Mouse (Mus musculus) myocyte (in vitro differentiated cells): ENCODE measurements around the gene Aplp2. TPM values are rescaled to one million over a fixed set of nuclear protein-coding genes. Genes with fewer than 3 reads are reported as not detected.

Experiments
- H3K27me3 ChIP-seq: one replicate; pipeline ENCODE4 v1.6.1; 2011; ENCODE audit not compliant: control insufficient read depth, insufficient read depth, insufficient read length
- H3K36me3 ChIP-seq: one replicate; pipeline ENCODE4 v1.6.1; 2011; ENCODE audit not compliant: control insufficient read depth, insufficient read depth
- H3K4me2 ChIP-seq: one replicate; pipeline ENCODE4 v1.6.1; 2011; ENCODE audit warnings: low read depth, control low read depth
- H3K4me3 ChIP-seq: one replicate; pipeline ENCODE4 v1.5.1; 2011; ENCODE audit warnings: mild to moderate bottlenecking, control low read depth, moderate library complexity
- H3K79me2 ChIP-seq: one replicate; pipeline ENCODE4 v1.6.1; 2011; ENCODE audit not compliant: control insufficient read depth, insufficient read depth
- H3ac ChIP-seq: one replicate; pipeline ENCODE4 v1.6.1; 2011; ENCODE audit not compliant: control insufficient read depth, insufficient read length
- CEBPB ChIP-seq: IDR thresholded peaks from 2 replicates; pipeline ENCODE4 v1.6.1; 2011; ENCODE audit warnings: mild to moderate bottlenecking, moderate library complexity; ENCODE audit not compliant: poor library complexity, insufficient read depth, severe bottlenecking
- E2F4 ChIP-seq: IDR thresholded peaks from one replicate; pipeline ENCODE4 v1.6.1; 2011; ENCODE audit warnings: mild to moderate bottlenecking, control low read depth, moderate library complexity; ENCODE audit not compliant: insufficient read depth
- MAX ChIP-seq: IDR thresholded peaks from one replicate; pipeline ENCODE4 v1.6.1; 2011; ENCODE audit warnings: low read depth, mild to moderate bottlenecking, control low read depth
- MYOD1 ChIP-seq, 3 experiments: IDR thresholded peaks; one replicate each; pipeline ENCODE4 v1.6.1; 2011; ENCODE audit warnings: control low read depth in 2 of 3, low read depth in 2 of 3, mild to moderate bottlenecking in 2 of 3, moderate library complexity in 1 of 3; ENCODE audit not compliant: insufficient read length in 2 of 3, control insufficient read depth in 1 of 3
- MYOG ChIP-seq, 3 experiments: IDR thresholded peaks; one replicate each; pipeline ENCODE4 v1.6.1; 2011; ENCODE audit warnings: control low read depth in 2 of 3, low read depth in 2 of 3, mild to moderate bottlenecking in 2 of 3; ENCODE audit not compliant: insufficient read length in 2 of 3, control insufficient read depth in 1 of 3, insufficient read depth in 1 of 3
- POLR2A ChIP-seq: IDR thresholded peaks from one replicate; pipeline ENCODE4 v1.6.1; 2011; ENCODE audit warnings: low read depth, mild to moderate bottlenecking, control low read depth, moderate library complexity; ENCODE audit not compliant: insufficient read length
- POLR2AphosphoS2 ChIP-seq: IDR thresholded peaks from one replicate; pipeline ENCODE4 v1.6.1; 2011; ENCODE audit warnings: low read depth, control low read depth; ENCODE audit not compliant: insufficient read length
- REST ChIP-seq: IDR thresholded peaks from one replicate; pipeline ENCODE4 v1.6.1; 2011; ENCODE audit warnings: mild to moderate bottlenecking, control low read depth, moderate library complexity; ENCODE audit not compliant: insufficient read depth, insufficient read length
- SRF ChIP-seq: IDR thresholded peaks from one replicate; pipeline ENCODE4 v1.6.1; 2011; ENCODE audit warnings: low read depth; ENCODE audit not compliant: control insufficient read depth, insufficient read length
- TCF12 ChIP-seq: IDR thresholded peaks from one replicate; pipeline ENCODE4 v1.6.1; 2011; ENCODE audit warnings: mild to moderate bottlenecking, control low read depth; ENCODE audit not compliant: poor library complexity, insufficient read depth, severe bottlenecking
- TCF3 ChIP-seq: IDR thresholded peaks from one replicate; pipeline ENCODE4 v1.6.1; 2011; ENCODE audit warnings: low read depth, control low read depth; ENCODE audit not compliant: insufficient read length
- USF1 ChIP-seq: IDR thresholded peaks from one replicate; pipeline ENCODE4 v1.6.1; 2011; ENCODE audit warnings: low read depth, mild to moderate bottlenecking, control low read depth, moderate library complexity
- polyA plus RNA-seq: library from polyadenylated mRNA; unstranded; fragments of >200 nt; fragmentation: generic; extraction: Trizol; gene quantifications from one replicate; pipeline ENCODE4 v1.2.1, GENCODE M21; 2012; ENCODE audit warnings: missing spikeins

The Aplp2 gene
- polyA plus RNA-seq, 1 experiment, result 65.7 TPM

DNA sequence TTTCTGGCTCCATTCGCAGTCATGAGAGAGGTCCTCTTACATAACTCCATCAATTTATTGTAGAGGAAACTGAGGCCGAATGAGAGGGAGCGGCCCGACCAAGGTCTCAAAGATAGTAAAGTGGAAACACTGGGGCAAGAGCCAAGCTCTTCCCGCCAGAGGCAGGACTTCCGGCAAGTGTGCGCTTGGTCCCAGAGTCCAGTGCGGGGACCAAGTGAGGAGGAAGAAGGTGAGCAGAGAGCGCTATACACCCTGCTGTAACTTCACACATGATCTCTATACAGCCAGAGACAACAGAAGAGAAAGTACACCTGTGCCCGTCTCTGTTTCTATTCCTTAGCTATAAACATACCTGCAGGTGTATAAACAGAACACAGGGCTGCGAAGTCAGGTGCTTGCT, 94.5 kb downstream of the Aplp2 start:
- no peak overlapping the region for H3K4me2 ChIP-seq
- no peak overlapping the region for H3K4me3 ChIP-seq
- no peaks in the 10 kb centered on the region for H3K27me3 ChIP-seq
- no peaks in the 10 kb centered on the region for H3K79me2 ChIP-seq
- no peak overlapping the region for H3ac ChIP-seq
- TF ChIP-seq CEBPB (no peak), REST (no peak), TCF3 (no peak), MYOG (IDR thresholded peaks at IDR 0.05; ENCODE audit: control insufficient read depth in 1 of 3, insufficient read depth in 1 of 3, insufficient read length in 2 of 3, low read depth in 2 of 3) (no peak), SRF (no peak), USF1 (no peak), MAX (no peak), POLR2A (no peak), MYOD1 (IDR thresholded peaks at IDR 0.05; ENCODE audit: control insufficient read depth in 1 of 3, insufficient read length in 2 of 3, low read depth in 2 of 3) (no peak), POLR2AphosphoS2 (no peak)
- no peaks in the 10 kb centered on the region for H3K36me3 ChIP-seq

DNA sequence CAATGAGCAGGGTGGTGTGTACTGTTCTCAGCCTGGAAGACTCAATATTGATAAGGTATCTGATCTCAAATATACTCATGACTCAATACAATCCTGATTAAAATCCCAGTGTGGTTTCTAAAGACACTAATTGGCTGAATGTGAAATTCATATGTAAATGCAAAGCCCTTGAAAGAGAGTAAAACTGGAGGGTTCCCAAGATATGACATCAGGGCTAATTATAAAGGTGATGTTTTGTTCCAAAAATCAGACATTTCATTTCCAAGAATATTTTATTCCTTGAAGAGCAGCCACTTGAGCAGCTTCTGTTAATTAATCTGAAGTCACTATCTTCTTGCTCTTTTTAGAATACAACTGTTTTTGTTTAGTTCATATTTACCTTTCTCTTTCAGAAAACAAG, 96.0 kb downstream of the Aplp2 start:
- TF ChIP-seq TCF12 (no peak), MAX (no peak), E2F4 (no peak), POLR2A (no peak), MYOD1 (IDR thresholded peaks at IDR 0.05; ENCODE audit: control insufficient read depth in 1 of 3, insufficient read length in 2 of 3, low read depth in 2 of 3) (no peak), CEBPB (no peak), TCF3 (no peak)
- Histone ChIP-seq H3K4me3 (no peak overlapping the region), H3K27me3 (no peaks in the 10 kb centered on the region), H3ac (no peak overlapping the region), H3K79me2 (no peaks in the 10 kb centered on the region), H3K36me3 (no peaks in the 10 kb centered on the region), H3K4me2 (no peak overlapping the region)

DNA sequence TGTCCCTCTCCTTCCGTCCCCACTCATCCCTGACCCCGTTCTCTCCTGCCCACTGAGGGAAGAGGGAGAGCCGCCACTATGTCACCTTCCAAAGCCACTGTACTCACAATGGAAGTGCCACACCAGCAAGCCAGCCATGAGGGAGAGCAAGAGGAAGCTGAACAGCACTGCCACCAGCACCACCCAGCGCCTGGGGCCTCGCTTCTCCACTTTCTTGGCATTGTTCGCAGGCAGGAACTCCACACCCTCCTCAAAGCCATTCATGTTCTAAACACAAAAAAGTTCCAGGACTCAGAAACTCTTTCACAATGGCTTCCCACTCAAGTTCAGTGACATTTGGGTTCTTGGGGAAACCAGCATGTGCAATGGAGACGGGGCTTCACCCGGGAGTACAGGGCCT, 103.2 kb downstream of the Aplp2 start:
- Histone ChIP-seq H3K4me2 (no peak overlapping the region), H3K36me3 (no peaks in the 10 kb centered on the region), H3K4me3 (no peak overlapping the region), H3K27me3 (peaks cover 55% of the 10 kb centered on the region), H3ac (no peak overlapping the region), H3K79me2 (no peaks in the 10 kb centered on the region)
- no peak for TF ChIP-seq MYOD1 (IDR thresholded peaks at IDR 0.05; ENCODE audit: control insufficient read depth in 1 of 3, insufficient read length in 2 of 3, low read depth in 2 of 3)
- TF ChIP-seq TCF3, result no peak
- no peak for TF ChIP-seq REST
- no peak for TF ChIP-seq POLR2A
- no peak for TF ChIP-seq MAX
- TF ChIP-seq TCF12, result no peak
- no peak for TF ChIP-seq E2F4
- TF ChIP-seq USF1, result no peak
- no peak for TF ChIP-seq CEBPB

Other genes with a start within 250 kb of the Aplp2 start
- 4.0 TPM for gene Zbtb44, start 181.2 kb downstream of the Aplp2 start, polyA plus RNA-seq
- 0.02 TPM for gene St14, start 80.0 kb downstream of the Aplp2 start, polyA plus RNA-seq
- 1.9 TPM for gene Prdm10, start 68.7 kb upstream of the Aplp2 start, polyA plus RNA-seq
- 7.8 TPM for gene Nfrkb, start 174.4 kb upstream of the Aplp2 start, polyA plus RNA-seq